Comparison of ENCODE assay signal across 8 mouse cellular contexts in the genomic region with DNA sequence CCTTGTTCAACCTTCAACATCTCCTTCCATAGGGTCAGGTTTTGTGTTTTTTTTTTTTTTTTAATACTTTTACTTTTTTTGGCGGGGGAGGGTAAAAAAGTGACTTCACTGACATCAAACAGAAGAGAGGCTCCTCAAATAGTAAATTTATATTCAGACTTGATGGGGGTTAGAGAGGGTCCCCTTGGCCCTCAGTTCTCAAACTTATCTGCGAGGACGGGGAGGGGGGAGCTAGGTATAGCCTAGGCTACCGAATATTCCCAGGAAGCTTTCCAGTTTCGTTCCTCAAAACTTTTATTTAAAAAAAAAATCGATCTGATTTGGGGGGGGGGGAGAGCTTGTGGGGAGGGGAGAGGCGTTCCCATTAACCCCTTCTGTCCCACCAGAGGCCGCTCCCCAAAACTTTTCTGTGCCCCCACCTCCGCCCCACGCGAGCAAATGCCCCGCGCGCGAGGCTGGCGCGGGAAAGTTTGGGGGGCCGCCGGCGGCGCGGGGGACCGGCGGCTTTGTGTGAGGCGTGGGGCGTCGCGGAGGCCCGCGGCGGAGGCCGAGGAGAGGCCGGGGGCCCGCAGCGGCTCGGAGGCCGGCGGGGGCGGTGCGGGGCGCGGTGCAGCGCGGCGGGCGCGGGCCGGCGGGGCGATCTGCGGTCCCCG. TPM values are rescaled to one million over a fixed set of nuclear protein-coding genes. Genes with fewer than 3 reads are reported as not detected.
DNase-seq lines count a peak whose midpoint lies in the region; ATAC-seq and TF ChIP-seq lines count a peak whose summit lies in the region.

No protein-coding gene starts in this region.

- no peaks in the 10 kb centered on the region for H3K36me3 ChIP-seq in kidney, embryonic 14.5 days (ENCODE audit: control insufficient read depth, insufficient read depth, low read length)
- H3K36me3 ChIP-seq in forebrain, embryonic 14.5 days (ENCODE audit: control insufficient read depth, insufficient read depth, low read length), result no peaks in the 10 kb centered on the region
- H3K36me3 ChIP-seq in limb, embryonic 15.5 days, result no peaks in the 10 kb centered on the region
- no peaks in the 10 kb centered on the region for H3K36me3 ChIP-seq in small intestine, adult 2 months (ENCODE audit: control insufficient read depth, insufficient read depth, low read length)

- H3K27ac ChIP-seq in kidney, embryonic 14.5 days (ENCODE audit: low read depth, low read length), result peak overlapping the region; percentile 76; the same call in 1 of the 2 replicates
- H3K27ac ChIP-seq in forebrain, embryonic 14.5 days (ENCODE audit: low read depth, low read length), result peak overlapping the region; percentile 88
- H3K27ac ChIP-seq in limb, embryonic 15.5 days, result peak overlapping the region; percentile 94
- H3K27ac ChIP-seq in small intestine, adult 2 months (ENCODE audit: insufficient read depth, low read depth, low read length), result no peak overlapping the region

- peak overlapping the region; percentile 85 for H3K4me3 ChIP-seq in kidney, embryonic 14.5 days (ENCODE audit: low read length)
- peak overlapping the region; percentile 81 for H3K4me3 ChIP-seq in forebrain, embryonic 14.5 days (ENCODE audit: low read depth, low read length)
- H3K4me3 ChIP-seq in limb, embryonic 15.5 days, result peak overlapping the region; percentile 84
- H3K4me3 ChIP-seq in small intestine, adult 2 months (ENCODE audit: low read depth, low read length), result peak overlapping the region; percentile 56

- H3K9ac ChIP-seq in kidney, embryonic 14.5 days (ENCODE audit: low read depth, low read length), result peak overlapping the region; percentile 98
- peak overlapping the region; percentile 99 for H3K9ac ChIP-seq in forebrain, embryonic 14.5 days (ENCODE audit: low read length)
- H3K9ac ChIP-seq in limb, embryonic 15.5 days, result peak overlapping the region; percentile 97

- no peak for DNase-seq in kidney, adult 9 months
- peak; percentile 10 for DNase-seq in ZHBTc4 (ENCODE audit: low read depth, low spot score)
- peak; percentile 44 for DNase-seq in forebrain, embryonic 14.5 days (ENCODE audit: low spot score)
- DNase-seq in cerebellum, adult 9-11 months, result no peak

- TF ChIP-seq POLR2A in small intestine, adult 2 months (IDR thresholded peaks at IDR 0.05; ENCODE audit: low read depth, low read length), result no peak

- TF ChIP-seq CTCF in small intestine, adult 2 months (IDR thresholded peaks at IDR 0.05; ENCODE audit: extremely low read depth, insufficient read length, insufficient replicate concordance, low read depth, low read length), result no peak

- no peaks in the 10 kb centered on the region for H3K9me3 ChIP-seq in kidney, embryonic 14.5 days (ENCODE audit: control insufficient read depth, low read length)
- no peaks in the 10 kb centered on the region for H3K9me3 ChIP-seq in forebrain, embryonic 14.5 days (replicated peaks; ENCODE audit: control insufficient read depth, low read length)
- H3K9me3 ChIP-seq in limb, embryonic 15.5 days, result no peaks in the 10 kb centered on the region

- peak; percentile 74 for ATAC-seq in kidney, embryonic 14.5 days (ENCODE audit: low FRiP score, low TSS enrichment)
- ATAC-seq in forebrain, embryonic 14.5 days, result peak; percentile 70
- ATAC-seq in limb, embryonic 15.5 days (ENCODE audit: insufficient number of reproducible peaks, low FRiP score, low TSS enrichment, low read depth), result no peak
- ATAC-seq in megakaryocyte progenitor cell, adult 5-6 weeks (replicated peaks; ENCODE audit: poor library complexity), result no peak

- H3K4me1 ChIP-seq in kidney, embryonic 14.5 days (ENCODE audit: control insufficient read depth, insufficient read depth, low read length), result peaks cover 11% of the 10 kb centered on the region
- H3K4me1 ChIP-seq in forebrain, embryonic 14.5 days (ENCODE audit: control insufficient read depth, insufficient read depth, low read length), result no peaks in the 10 kb centered on the region
- H3K4me1 ChIP-seq in limb, embryonic 15.5 days, result peaks cover 15% of the 10 kb centered on the region
- H3K4me1 ChIP-seq in small intestine, adult 2 months (ENCODE audit: control insufficient read depth, insufficient read depth, insufficient read length, low read length), result no peaks in the 10 kb centered on the region

- no peaks in the 10 kb centered on the region for H3K27me3 ChIP-seq in kidney, embryonic 14.5 days (ENCODE audit: control insufficient read depth, insufficient read depth, low read length)
- no peaks in the 10 kb centered on the region for H3K27me3 ChIP-seq in forebrain, embryonic 14.5 days (replicated peaks; ENCODE audit: control insufficient read depth, insufficient read depth, low read length)
- H3K27me3 ChIP-seq in limb, embryonic 15.5 days, result no peaks in the 10 kb centered on the region
- H3K27me3 ChIP-seq in small intestine, adult 2 months (ENCODE audit: control insufficient read depth, insufficient read depth, low read length), result peaks cover 9% of the 10 kb centered on the region

- H3K4me2 ChIP-seq in kidney, embryonic 14.5 days (replicated peaks; ENCODE audit: low read depth, low read length), result peak overlapping the region; percentile 66
- H3K4me2 ChIP-seq in forebrain, embryonic 14.5 days (ENCODE audit: low read length), result peak overlapping the region; percentile 70
- H3K4me2 ChIP-seq in limb, embryonic 15.5 days, result peak overlapping the region; percentile 60

- WGBS in kidney, embryonic 14.5 days, result 2% methylated on average over 25 of the region's 52 CpGs
- 2% methylated on average over 33 of the region's 52 CpGs for WGBS in forebrain, embryonic 14.5 days
- WGBS in limb, embryonic 15.5 days, result under 1% methylated on average over 24 of the region's 52 CpGs
- WGBS in small intestine, adult 2 months, result 7% methylated on average over 37 of the region's 52 CpGs

RNA-seq across cellular contexts. Expression of gene Zfp618, which starts 0.4 kb away (rescaled TPM):
- polyA plus RNA-seq in kidney, embryonic 14.5 days (2014; fragmentation: Nextera tagmentation; extraction: Ambion mirVana), result 31.5 and 41.1 TPM in 2 replicates
- polyA plus RNA-seq in forebrain, embryonic 14.5 days (2014; fragmentation: Nextera tagmentation; extraction: Ambion mirVana), result 14.9 and 16.3 TPM in 2 replicates
- polyA plus RNA-seq in limb, embryonic 15.5 days (2015; fragmentation: Nextera tagmentation; extraction: Ambion mirVana), result 26.2 and 32.5 TPM in 2 replicates
- polyA plus RNA-seq in small intestine, adult 2 months (2012; rRNA removed), result 0.60 and 1.5 TPM in 2 replicates
- total RNA-seq in megakaryocyte progenitor cell, adult 5-6 weeks (2015), result 0.20 and 0.44 TPM in 2 replicates
- total RNA-seq in megakaryocyte progenitor cell, adult 5-6 weeks (2017), result 0.08 and 0.27 TPM in 2 replicates

Comparison
In these comparisons a context has a peak if more than half of its experiments do, and no peak if none do; other contexts are left out.
1. ATAC-seq: peak in kidney, embryonic 14.5 days (single experiment) and forebrain, embryonic 14.5 days (single experiment); none in limb, embryonic 15.5 days (single experiment) and megakaryocyte progenitor cell, adult 5-6 weeks (single experiment).
2. DNase-seq: peak in ZHBTc4 (single experiment) and forebrain, embryonic 14.5 days (single experiment); none in kidney, adult 9 months (single experiment) and cerebellum, adult 9-11 months (single experiment).
3. Peak in every context shown above with its lines, with median percentiles within 50 percentile points of each other: H3K4me2 ChIP-seq, H3K4me3 ChIP-seq and H3K9ac ChIP-seq.